Mouse (Mus musculus): ENCODE data around the gene Myoz1.

DNA sequence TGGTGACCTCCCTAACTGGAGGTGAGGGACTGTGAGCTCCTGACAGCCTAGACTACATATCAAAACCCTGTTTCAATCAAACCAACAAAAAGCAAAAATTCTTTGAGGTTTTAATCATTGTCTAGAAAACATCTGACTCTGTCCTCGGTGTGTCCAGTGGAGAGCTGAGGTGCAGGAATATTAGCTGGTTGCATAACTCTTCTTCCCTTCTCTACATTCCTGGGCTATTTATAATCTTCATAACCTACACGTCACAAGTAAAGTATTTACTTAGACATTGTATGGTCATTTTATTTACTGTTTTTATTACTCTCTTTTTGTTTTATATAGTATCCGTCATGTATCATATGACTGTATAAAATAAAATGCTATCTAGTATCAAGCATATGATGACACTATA is 46.8 kb downstream of the Myoz1 start:
- no peak for TF ChIP-seq ZKSCAN1 (IDR thresholded peaks at IDR 0.05; ENCODE audit: borderline replicate concordance, low read depth, low read length)
- no peak for TF ChIP-seq EP300 (IDR thresholded peaks at IDR 0.05; ENCODE audit: low read length)
- TF ChIP-seq JUND (conservative IDR thresholded peaks at IDR 0.05; ENCODE audit: low read depth, low read length), result no peak
- TF ChIP-seq RCOR1 (conservative IDR thresholded peaks at IDR 0.05; ENCODE audit: low read depth, low read length), result no peak
- TF ChIP-seq CTCF (conservative IDR thresholded peaks at IDR 0.05 in 1 of 2, IDR thresholded peaks at IDR 0.05 in 1 of 2; ENCODE audit: low read depth in 2 of 2, low read length in 2 of 2), result no peak
